Mouse (Mus musculus) 416B (cell line): Measurements from ENCODE around the gene Rassf3.

Experiments used
- DNase-seq: peaks from one replicate; pipeline ENCODE4 v3.0.0; 2011; ENCODE audit warnings: low read depth

Rassf3 gene

GRCm38 (mm10) chr10:121476190-121476967 lies at the start of gene Rassf3:
Gene Rassf3, minus strand, starts transcription at chr10:121476347.
- peak; percentile 98 for DNase-seq

GRCm38 (mm10) chr10:121520923-121521585 lies 44.9 kb upstream of the Rassf3 start:
- DNase-seq: peak; percentile 90

GRCm38 (mm10) chr10:121519710-121520109 lies 43.6 kb upstream of the Rassf3 start:
- DNase-seq: peak; percentile 34

GRCm38 (mm10) chr10:121516008-121516600 lies 40.0 kb upstream of the Rassf3 start:
- peak; percentile 92 for DNase-seq

GRCm38 (mm10) chr10:121509751-121510643 lies 33.9 kb upstream of the Rassf3 start:
- no peak for DNase-seq

GRCm38 (mm10) chr10:121507755-121508544 lies 31.8 kb upstream of the Rassf3 start:
- DNase-seq: peak; percentile 48

GRCm38 (mm10) chr10:121506731-121507583 lies 30.8 kb upstream of the Rassf3 start:
- peak; percentile 91 for DNase-seq

GRCm38 (mm10) chr10:121505929-121506328 lies 29.8 kb upstream of the Rassf3 start:
- no peak for DNase-seq

GRCm38 (mm10) chr10:121504973-121505911 lies 29.1 kb upstream of the Rassf3 start:
- DNase-seq: peak; percentile 66

- DNase-seq: peak; percentile 97
These were observed 25.0 kb upstream of the Rassf3 start for GRCm38 (mm10) chr10:121501160-121501559.

- peak; percentile 67 for DNase-seq
These were observed 23.9 kb upstream of the Rassf3 start for GRCm38 (mm10) chr10:121500034-121500433.

- DNase-seq: peak; percentile 73
These were observed 22.9 kb upstream of the Rassf3 start for GRCm38 (mm10) chr10:121499063-121499462.

- DNase-seq: peak; percentile 96
These were observed 22.3 kb upstream of the Rassf3 start for GRCm38 (mm10) chr10:121498481-121498904.

GRCm38 (mm10) chr10:121497968-121498367 lies 21.8 kb upstream of the Rassf3 start:
- DNase-seq: peak; percentile 89

GRCm38 (mm10) chr10:121496616-121497015 lies 20.5 kb upstream of the Rassf3 start:
- peak; percentile 76 for DNase-seq

- DNase-seq: no peak
These were observed 17.9 kb upstream of the Rassf3 start for GRCm38 (mm10) chr10:121494163-121494425.

GRCm38 (mm10) chr10:121493374-121494162 lies 17.4 kb upstream of the Rassf3 start:
- DNase-seq: peak; percentile 61

GRCm38 (mm10) chr10:121492608-121493315 lies 16.6 kb upstream of the Rassf3 start:
- DNase-seq: no peak
